Mouse (Mus musculus): Measurements from ENCODE around the gene Dmrt1.

DNA sequence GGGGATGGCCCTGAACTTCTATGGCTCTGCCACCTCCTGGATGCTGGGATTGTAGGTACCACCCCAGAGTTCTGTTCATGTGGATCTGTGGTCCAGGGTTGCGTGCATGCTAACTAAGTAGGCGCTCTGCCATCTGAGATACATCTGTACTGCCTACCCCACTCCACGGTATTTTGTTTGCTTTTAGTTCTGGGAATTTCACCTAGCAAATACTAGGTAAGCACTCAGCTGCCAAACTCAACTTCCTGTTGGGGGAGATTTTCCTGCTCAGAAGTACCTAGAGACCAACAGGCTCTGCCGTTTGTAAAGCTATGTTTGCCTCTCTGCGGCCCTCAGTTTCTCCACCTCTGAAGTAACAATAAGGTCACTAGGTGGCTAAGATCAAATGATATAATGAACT, 129.7 kb downstream of the Dmrt1 start:
- no peak for TF ChIP-seq CTCF (IDR thresholded peaks at IDR 0.05; ENCODE audit: low read depth)
- no peak for TF ChIP-seq EP300 (IDR thresholded peaks at IDR 0.05; ENCODE audit: low read depth)

Data from liver, embryonic 14.5 days (tissue).